Mouse (Mus musculus) limb, embryonic 11.5 days (tissue): ENCODE measurements around the gene Ifitm2. TPM values are rescaled to one million over a fixed set of nuclear protein-coding genes. Genes with fewer than 3 reads are reported as not detected.

Experiments
- ATAC-seq: fragments of 200-750 bp; cut with Nextera tagmentation; 2 replicates; pipeline ENCODE4 v1.8.0; 2017; ENCODE audit warnings: low read depth; ENCODE audit not compliant: insufficient number of reproducible peaks, low FRiP score, low TSS enrichment
- DNase-seq: peaks from one replicate; pipeline ENCODE4 v3.0.0-alpha.2; 2015; ENCODE audit warnings: low spot score
- H3K27ac ChIP-seq: fragments of 300-500 bp; sonication (generic); replicated peaks from 2 replicates; pipeline ENCODE4 v1.5.1; 2014; ENCODE audit warnings: low read depth, mild to moderate bottlenecking, low read length
- H3K27me3 ChIP-seq: fragments of 300-500 bp; sonication (generic); 2 replicates; pipeline ENCODE4 v1.6.1; 2014; ENCODE audit warnings: mild to moderate bottlenecking, low read length, mixed read lengths; ENCODE audit not compliant: control insufficient read depth, insufficient read depth
- H3K36me3 ChIP-seq: fragments of 300-500 bp; sonication (generic); 2 replicates; pipeline ENCODE4 v1.6.1; 2014; ENCODE audit warnings: mild to moderate bottlenecking, low read length, moderate library complexity, mixed read lengths; ENCODE audit not compliant: control insufficient read depth, insufficient read depth
- H3K4me1 ChIP-seq: fragments of 300-500 bp; sonication (generic); 2 replicates; pipeline ENCODE4 v1.6.1; 2014; ENCODE audit warnings: low read length, mixed read lengths; ENCODE audit not compliant: control insufficient read depth, insufficient read depth
- H3K4me2 ChIP-seq: fragments of 300-500 bp; sonication (generic); 2 replicates; pipeline ENCODE4 v1.6.1; 2014; ENCODE audit warnings: low read depth, mild to moderate bottlenecking, moderate library complexity; ENCODE audit not compliant: severe bottlenecking
- H3K4me3 ChIP-seq: fragments of 300-500 bp; sonication (generic); 2 replicates; pipeline ENCODE4 v1.5.1; 2014; ENCODE audit warnings: low read depth, low read length
- H3K9ac ChIP-seq: fragments of 300-500 bp; sonication (generic); 2 replicates; pipeline ENCODE4 v1.6.1; 2014; ENCODE audit warnings: mild to moderate bottlenecking, low read length
- H3K9me3 ChIP-seq: fragments of 300-500 bp; sonication (generic); 2 replicates; pipeline ENCODE4 v1.6.1; 2016; ENCODE audit warnings: low read length; ENCODE audit not compliant: control insufficient read depth
- WGBS: fragments of 180-500 bp; shearing (Covaris S2); extraction: QIAGEN DNeasy Blood & Tissue Kit; methylation state at CpG from one replicate; pipeline ENCODE4 v1.1.7; 2014; 5-methylcytosine and 5-hydroxymethylcytosine counted together
- polyA plus RNA-seq: library from polyadenylated mRNA; unstranded; fragments of >200 nt; fragmentation: Nextera tagmentation; extraction: Ambion mirVana; gene quantifications from 2 replicates; pipeline ENCODE4 v1.2.1, GENCODE M21; 2014

Ifitm2 gene
- polyA plus RNA-seq, 1 experiment from 2014 or later, result 900 TPM

DNA sequence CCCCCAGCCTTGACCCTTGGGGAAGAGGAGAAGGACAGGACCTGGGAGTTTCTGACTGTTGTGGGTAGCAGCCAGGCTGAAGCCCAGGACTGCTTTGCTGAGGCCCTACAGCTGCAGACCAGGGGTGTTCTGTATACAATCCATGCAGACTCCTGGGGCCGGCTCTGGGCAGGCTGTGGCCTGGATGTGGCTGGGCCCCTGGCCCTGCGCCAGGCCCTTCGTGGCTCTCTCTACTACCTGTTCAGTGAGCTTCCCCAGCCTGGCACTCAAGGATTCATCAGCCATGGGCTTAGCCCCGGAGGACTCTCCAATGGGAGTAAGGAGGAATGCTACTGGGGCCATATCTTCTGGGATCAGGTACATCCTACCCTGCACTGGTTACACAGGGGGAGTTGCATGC is 12.4 kb downstream of the Ifitm2 start:
- Histone ChIP-seq H3K4me3 (no peak overlapping the region), H3K4me2 (no peak overlapping the region), H3K9ac (no peak overlapping the region), H3K27ac (no peak overlapping the region), H3K9me3 (no peaks in the 10 kb centered on the region), H3K27me3 (no peaks in the 10 kb centered on the region), H3K36me3 (peaks cover 15% of the 10 kb centered on the region), H3K4me1 (peaks cover 19% of the 10 kb centered on the region)
- 83% methylated on average over 4 of the region's 4 CpGs for WGBS
- DNase-seq (no peak), ATAC-seq (no peak)

DNA sequence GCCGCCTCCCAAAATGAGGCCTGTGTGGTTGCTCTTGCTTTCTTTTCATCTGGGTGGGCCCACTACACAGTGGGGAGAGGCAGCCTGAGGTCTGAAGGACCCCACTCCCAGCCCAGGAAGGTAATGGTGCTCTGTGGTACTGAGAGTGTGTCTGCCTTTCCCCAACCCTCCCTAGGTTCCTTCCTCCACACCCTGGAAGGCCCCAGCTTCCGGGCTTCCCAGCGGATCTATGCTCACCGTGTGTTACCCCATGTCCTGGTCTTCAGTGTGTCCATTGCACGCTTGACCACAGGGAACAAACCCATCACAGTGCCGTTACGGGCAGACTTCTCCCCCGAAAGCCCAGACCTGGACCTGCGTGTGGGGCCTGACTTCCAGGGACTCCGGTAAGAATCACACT is 13.0 kb downstream of the Ifitm2 start:
- WGBS, result 89% methylated on average over 10 of the region's 10 CpGs
- peaks cover 19% of the 10 kb centered on the region for H3K4me1 ChIP-seq

DNA sequence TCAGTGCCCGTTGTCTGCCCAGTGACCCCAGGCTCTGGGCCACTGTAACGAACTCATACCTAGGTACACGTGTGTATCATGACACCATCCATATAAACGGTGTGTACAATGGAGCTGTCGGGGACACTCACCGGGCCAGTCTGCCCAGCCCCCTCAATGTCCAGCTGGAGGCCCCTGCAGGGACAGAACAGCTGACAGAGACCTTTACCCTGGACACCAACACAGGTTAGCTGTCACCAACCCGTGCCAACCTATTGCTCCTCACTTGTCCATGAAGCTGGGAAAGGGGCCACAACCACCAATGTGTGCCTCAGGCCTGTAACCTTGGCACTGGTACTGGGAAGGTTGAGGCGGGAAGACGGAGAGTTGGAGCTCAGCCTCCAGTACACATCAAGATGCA is 13.4 kb downstream of the Ifitm2 start:
- no peak for DNase-seq
- peaks cover 19% of the 10 kb centered on the region for H3K4me1 ChIP-seq
- no peak overlapping the region for H3K27ac ChIP-seq

More for the DNA sequence above, 13.0 kb downstream of the Ifitm2 start:
- Histone ChIP-seq H3K4me3 (no peak overlapping the region), H3K9ac (no peak overlapping the region), H3K27ac (no peak overlapping the region), H3K9me3 (no peaks in the 10 kb centered on the region), H3K36me3 (peaks cover 11% of the 10 kb centered on the region), H3K27me3 (no peaks in the 10 kb centered on the region), H3K4me2 (peak overlapping the region; percentile 49; the same call in 1 of the 2 replicates)
- DNase-seq (no peak), ATAC-seq (no peak)

DNA sequence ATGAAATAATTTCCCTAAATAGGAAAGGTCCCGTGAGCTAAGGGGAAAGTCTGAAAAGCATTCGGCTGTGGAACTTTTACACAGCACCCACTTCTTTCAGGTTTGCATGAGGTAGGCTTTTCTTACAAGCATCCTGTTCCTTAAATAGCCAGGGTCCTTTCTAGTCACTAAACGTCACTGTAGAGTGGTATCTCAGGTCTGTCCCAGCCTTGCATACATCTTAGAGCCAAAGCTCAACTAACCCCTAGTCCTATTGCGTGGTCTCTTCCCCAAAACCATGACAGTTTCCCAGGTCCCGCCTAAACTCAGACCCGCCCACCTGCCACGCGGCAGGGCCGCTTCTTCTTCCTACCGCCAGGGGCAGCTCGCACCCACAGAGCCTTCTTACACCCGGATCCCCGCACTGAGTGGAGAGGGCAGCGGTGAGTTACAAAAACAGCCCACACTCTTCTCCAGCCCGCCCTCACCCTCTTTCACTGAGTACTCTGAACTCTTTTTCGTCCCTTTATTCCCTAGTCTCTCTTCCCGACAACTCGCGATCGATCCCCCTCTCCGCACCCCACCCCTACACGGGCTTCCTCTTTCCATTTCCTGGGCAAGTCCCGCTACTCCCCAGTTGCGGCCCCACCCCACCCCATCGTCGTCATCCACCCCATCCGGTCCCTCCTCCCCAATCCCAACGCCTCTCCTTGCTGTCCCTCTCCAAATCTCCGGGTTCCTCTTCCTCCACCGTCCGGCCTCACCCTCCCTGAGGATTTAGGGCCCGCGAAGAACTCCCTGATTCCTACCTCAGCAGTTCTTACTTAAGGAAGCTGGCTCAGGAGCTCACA is 14.3 kb downstream of the Ifitm2 start, which contains the start of gene Pgghg:
TSS of gene Pgghg (plus strand) at position 170 of the 830 bp plus-strand sequence.
- Histone ChIP-seq H3K27ac (0 out of 2 replicates have a peak within 1 kb of the TSS, but pooled peaks have one; percentile 21), H3K4me3 (peak within 1 kb of the TSS; percentile 41), H3K9ac (peak within 1 kb of the TSS; percentile 58), H3K9me3 (no peaks in the 10 kb centered on the region), H3K36me3 (peaks cover 5% of the 10 kb centered on the region; the same call in 1 of the 2 replicates), H3K4me2 (peak within 1 kb of the TSS; percentile 49), H3K27me3 (no peaks in the 10 kb centered on the region), H3K4me1 (peaks cover 19% of the 10 kb centered on the region)
- peak; percentile 92 for DNase-seq
- 3% methylated on average over 33 of the region's 33 CpGs for WGBS
- peak; percentile 84 for ATAC-seq

More for the DNA sequence above, 13.4 kb downstream of the Ifitm2 start:
- H3K36me3 ChIP-seq, result peaks cover 7% of the 10 kb centered on the region
- ATAC-seq, result no peak
- H3K4me3 ChIP-seq, result peak overlapping the region; percentile 41
- peak overlapping the region; percentile 49 for H3K4me2 ChIP-seq
- 64% methylated on average over 9 of the region's 9 CpGs for WGBS
- H3K9me3 ChIP-seq, result no peaks in the 10 kb centered on the region
- H3K9ac ChIP-seq, result peak overlapping the region; percentile 58
- no peaks in the 10 kb centered on the region for H3K27me3 ChIP-seq

DNA sequence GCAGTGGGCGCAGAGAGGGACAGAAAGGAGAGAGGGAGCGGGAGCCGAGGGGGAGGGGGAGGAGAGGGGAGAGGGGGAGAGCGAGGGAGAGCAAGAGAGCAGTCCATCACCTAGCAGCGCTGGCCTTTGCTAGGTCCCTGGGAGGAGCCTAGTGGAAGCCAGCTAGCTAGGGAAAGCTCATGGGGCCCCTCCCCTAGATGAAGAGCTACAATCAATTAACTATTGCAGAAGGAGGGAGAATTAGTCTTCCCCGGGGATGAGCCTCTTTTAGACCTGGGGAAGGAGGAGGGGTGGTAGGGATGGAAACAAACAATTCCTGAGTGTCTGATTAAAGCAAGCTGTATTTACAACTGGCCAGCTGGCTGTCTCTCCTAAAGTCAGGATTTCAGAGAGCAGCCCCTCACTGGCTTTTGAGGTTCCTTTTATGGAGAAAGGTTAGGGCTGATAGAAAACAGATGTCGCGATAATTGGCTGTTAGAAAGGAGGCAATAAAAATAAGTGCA is 16.1 kb downstream of the Ifitm2 start:
- H3K9ac ChIP-seq, result no peak overlapping the region
- H3K9me3 ChIP-seq, result no peaks in the 10 kb centered on the region
- peak; percentile 68 for DNase-seq
- peaks cover 19% of the 10 kb centered on the region for H3K4me1 ChIP-seq
- no peak overlapping the region; the same call in 1 of the 2 replicates for H3K4me3 ChIP-seq
- H3K4me2 ChIP-seq, result peak overlapping the region; percentile 36
- ATAC-seq, result peak; percentile 58
- H3K27me3 ChIP-seq, result no peaks in the 10 kb centered on the region
- WGBS, result 1% methylated on average over 8 of the region's 8 CpGs
- H3K27ac ChIP-seq, result peak overlapping the region; percentile 45; the same call in 1 of the 2 replicates
- H3K36me3 ChIP-seq, result no peaks in the 10 kb centered on the region

DNA sequence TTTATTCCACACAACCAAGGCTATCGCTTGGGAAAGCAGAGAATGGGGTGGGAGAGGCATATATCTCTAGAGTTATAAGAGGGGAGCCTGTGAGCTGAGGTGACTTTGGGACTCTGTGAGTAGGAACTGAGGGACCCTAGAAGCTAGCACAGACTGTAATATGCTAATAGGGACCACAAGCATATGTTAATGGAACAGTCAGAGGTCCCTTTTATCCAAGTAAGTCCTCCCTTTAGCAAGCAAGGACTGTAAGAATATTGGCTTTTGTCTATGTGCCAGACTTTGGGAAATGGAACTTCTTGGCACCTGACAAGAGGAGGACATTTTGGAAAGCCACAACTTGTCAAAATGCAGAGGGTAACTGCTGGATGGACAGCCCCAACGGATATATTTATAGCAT is 16.9 kb downstream of the Ifitm2 start:
- Histone ChIP-seq H3K4me1 (peaks cover 19% of the 10 kb centered on the region), H3K27me3 (no peaks in the 10 kb centered on the region), H3K4me2 (no peak overlapping the region; the same call in 1 of the 2 replicates), H3K4me3 (no peak overlapping the region), H3K36me3 (no peaks in the 10 kb centered on the region), H3K27ac (no peak overlapping the region; the same call in 1 of the 2 replicates), H3K9me3 (no peaks in the 10 kb centered on the region), H3K9ac (no peak overlapping the region)
- DNase-seq, result no peak
- ATAC-seq, result no peak
- WGBS, result 17% methylated on average over 2 of the region's 2 CpGs

DNA sequence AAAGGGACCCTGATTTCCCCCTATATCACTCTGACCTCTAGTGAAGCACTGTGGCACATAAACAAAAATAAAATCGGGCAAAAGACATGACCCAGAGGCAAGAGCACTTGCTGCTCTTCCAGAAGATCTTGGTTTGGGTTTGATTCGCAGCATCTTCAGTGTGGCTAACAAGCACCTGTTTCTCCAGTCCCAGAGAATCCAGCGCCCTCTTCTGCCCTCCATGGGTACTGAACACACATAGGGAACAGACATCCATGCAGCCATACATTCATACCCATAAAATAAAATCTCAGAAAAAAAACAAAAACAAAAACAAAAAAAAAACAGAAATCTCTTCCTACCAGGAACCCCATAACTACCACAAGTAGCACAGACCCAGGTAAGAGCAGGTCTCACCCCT is 17.4 kb downstream of the Ifitm2 start:
- H3K4me3 ChIP-seq, result no peak overlapping the region
- H3K9me3 ChIP-seq, result no peaks in the 10 kb centered on the region
- H3K36me3 ChIP-seq, result no peaks in the 10 kb centered on the region
- ATAC-seq (no peak), DNase-seq (no peak)
- H3K27me3 ChIP-seq, result no peaks in the 10 kb centered on the region
- H3K4me2 ChIP-seq, result no peak overlapping the region
- H3K9ac ChIP-seq, result no peak overlapping the region
- H3K4me1 ChIP-seq, result peaks cover 19% of the 10 kb centered on the region
- 38% methylated on average over 3 of the region's 3 CpGs for WGBS
- H3K27ac ChIP-seq, result no peak overlapping the region

DNA sequence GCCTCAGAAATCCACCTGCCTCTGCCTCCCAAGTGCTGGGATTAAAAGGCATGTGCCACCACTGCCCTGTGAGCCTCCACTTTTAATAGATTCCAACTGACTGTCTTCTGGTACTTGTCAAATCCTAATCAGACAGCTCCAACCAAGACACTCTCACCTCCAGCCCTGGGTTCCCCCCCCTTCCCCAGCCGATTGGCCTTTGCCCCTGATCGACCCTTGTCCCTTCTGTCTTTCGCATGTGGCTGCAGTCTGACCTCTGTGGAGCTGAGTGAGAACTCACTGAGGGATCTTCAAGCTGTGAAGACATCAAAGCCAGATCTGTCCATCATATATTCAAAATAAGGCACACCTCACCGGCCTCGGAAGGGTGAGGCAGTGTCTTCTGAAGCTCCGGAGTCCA is 28.6 kb downstream of the Ifitm2 start:
- Histone ChIP-seq H3K4me1 (0 out of 2 replicates have a peak, but pooled peaks cover 2% of the 10 kb centered on the region), H3K9ac (no peak overlapping the region), H3K9me3 (no peaks in the 10 kb centered on the region), H3K36me3 (no peaks in the 10 kb centered on the region), H3K27ac (no peak overlapping the region), H3K4me3 (no peak overlapping the region), H3K27me3 (peaks cover 29% of the 10 kb centered on the region), H3K4me2 (no peak overlapping the region)
- no peak for ATAC-seq
- 84% methylated on average over 6 of the region's 6 CpGs for whole genome bisulfite sequencing
- no peak for DNase-seq
